Mouse (Mus musculus) midbrain, embryonic 13.5 days (tissue): Measurements from ENCODE around the gene Sh3bp2. TPM values are rescaled to one million over a fixed set of nuclear protein-coding genes. Genes with fewer than 3 reads are reported as not detected.

Experiments used
- ATAC-seq: fragments of 200-750 bp; cut with Nextera tagmentation; 2 replicates; pipeline ENCODE4 v1.8.0; 2017; ENCODE audit warnings: mild to moderate bottlenecking, moderate TSS enrichment, moderate library complexity
- H3K27ac ChIP-seq: fragments of 300-500 bp; sonication (generic); 2 replicates; pipeline ENCODE4 v1.5.1; 2015; ENCODE audit warnings: inconsistent platforms, mild to moderate bottlenecking, moderate library complexity
- H3K27me3 ChIP-seq: fragments of 300-500 bp; sonication (generic); 2 replicates; pipeline ENCODE4 v1.6.1; 2015; ENCODE audit warnings: mild to moderate bottlenecking, inconsistent platforms
- H3K36me3 ChIP-seq: fragments of 300-500 bp; sonication (generic); 2 replicates; pipeline ENCODE4 v1.6.1; 2015; ENCODE audit warnings: mild to moderate bottlenecking, inconsistent platforms
- H3K4me1 ChIP-seq: fragments of 300-500 bp; sonication (generic); replicated peaks from 2 replicates; pipeline ENCODE4 v1.6.1; 2015; ENCODE audit warnings: inconsistent platforms
- H3K4me2 ChIP-seq: fragments of 300-500 bp; sonication (generic); replicated peaks from 2 replicates; pipeline ENCODE4 v1.6.1; 2015; ENCODE audit warnings: moderate library complexity, mild to moderate bottlenecking, inconsistent platforms
- H3K4me3 ChIP-seq: fragments of 300-500 bp; sonication (generic); replicated peaks from 2 replicates; pipeline ENCODE4 v1.5.1; 2015; ENCODE audit warnings: mild to moderate bottlenecking, inconsistent platforms
- H3K9ac ChIP-seq: fragments of 300-500 bp; sonication (generic); replicated peaks from 2 replicates; pipeline ENCODE4 v1.6.1; 2015; ENCODE audit warnings: mild to moderate bottlenecking, inconsistent platforms
- H3K9me3 ChIP-seq: fragments of 300-500 bp; sonication (generic); 2 replicates; pipeline ENCODE4 v1.6.1; 2016; ENCODE audit warnings: mild to moderate bottlenecking, inconsistent platforms
- WGBS: fragments of 180-500 bp; shearing (Covaris S2); methylation state at CpG from one replicate; pipeline ENCODE4 v1.1.7; 2015; 5-methylcytosine and 5-hydroxymethylcytosine counted together
- polyA plus RNA-seq: library from polyadenylated mRNA; unstranded; fragments of >200 nt; fragmentation: Nextera tagmentation; extraction: Ambion mirVana; gene quantifications from 2 replicates; pipeline ENCODE4 v1.2.1, GENCODE M21; 2015

The Sh3bp2 gene
- 18.3 and 30.8 TPM in 2 replicates for polyA plus RNA-seq

- H3K4me2 ChIP-seq = peak within 1 kb of the TSS; percentile 69
- H3K4me3 ChIP-seq = peak within 1 kb of the TSS; percentile 45
- peak; percentile 86 for ATAC-seq
- H3K27me3 ChIP-seq = peaks cover 16% of the 10 kb centered on the region; the same call in 1 of the 2 replicates
- H3K4me1 ChIP-seq = 0 out of 2 replicates have a peak, but pooled peaks cover 5% of the 10 kb centered on the region
- H3K9me3 ChIP-seq = no peaks in the 10 kb centered on the region
- no peaks in the 10 kb centered on the region for H3K36me3 ChIP-seq
- H3K27ac ChIP-seq = no peak within 1 kb of the TSS
- H3K9ac ChIP-seq = peak within 1 kb of the TSS; percentile 61
- WGBS = 3% methylated on average over 38 of the region's 38 CpGs
Observed at GRCm38 (mm10) chr5:34525663-34526476, at the start of gene Sh3bp2. TSS of gene Sh3bp2 (plus strand) at chr5:34525838.

GRCm38 (mm10) chr5:34480926-34481325 lies 44.7 kb upstream of the Sh3bp2 start:
- no peaks in the 10 kb centered on the region for H3K27me3 ChIP-seq
- WGBS = 81% methylated on average over 3 of the region's 3 CpGs
- no peak overlapping the region for H3K9ac ChIP-seq
- ATAC-seq = no peak
- H3K36me3 ChIP-seq = peaks cover 82% of the 10 kb centered on the region
- no peak overlapping the region for H3K4me2 ChIP-seq
- no peak overlapping the region for H3K27ac ChIP-seq
- no peak overlapping the region for H3K4me3 ChIP-seq
- H3K9me3 ChIP-seq = no peaks in the 10 kb centered on the region
- H3K4me1 ChIP-seq = no peaks in the 10 kb centered on the region

DNA sequence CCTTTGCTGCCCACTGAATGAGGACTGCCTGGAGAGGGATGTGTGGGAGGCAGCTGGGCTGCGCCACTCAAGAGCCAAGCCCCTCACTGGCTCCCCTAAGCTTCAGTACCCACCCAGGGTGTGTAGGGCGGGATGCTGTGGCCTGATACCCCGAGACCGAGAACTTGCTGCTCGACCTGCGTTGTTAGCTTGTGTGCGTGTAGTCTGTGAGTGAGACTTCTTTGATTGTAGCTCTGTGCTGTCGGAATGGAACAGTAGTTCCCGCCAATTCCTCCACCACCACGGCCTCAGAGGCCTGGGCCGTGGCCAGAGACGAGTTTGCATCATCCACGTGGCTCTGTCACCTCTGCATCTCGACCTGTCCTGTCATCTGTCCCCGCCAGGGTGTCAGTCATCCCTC lies 39.9 kb upstream of the Sh3bp2 start:
- ATAC-seq = no peak
- peaks cover 58% of the 10 kb centered on the region for H3K36me3 ChIP-seq
- no peaks in the 10 kb centered on the region for H3K9me3 ChIP-seq
- H3K4me2 ChIP-seq = no peak overlapping the region
- no peak overlapping the region for H3K4me3 ChIP-seq
- H3K9ac ChIP-seq = no peak overlapping the region
- 95% methylated on average over 15 of the region's 15 CpGs for WGBS
- H3K27me3 ChIP-seq = no peaks in the 10 kb centered on the region
- H3K4me1 ChIP-seq = no peaks in the 10 kb centered on the region
- no peak overlapping the region for H3K27ac ChIP-seq

GRCm38 (mm10) chr5:34487320-34488090 lies 38.1 kb upstream of the Sh3bp2 start:
- Histone ChIP-seq H3K4me2 (no peak overlapping the region), H3K27ac (no peak overlapping the region), H3K4me3 (no peak overlapping the region), H3K9ac (no peak overlapping the region), H3K9me3 (no peaks in the 10 kb centered on the region), H3K36me3 (peaks cover 43% of the 10 kb centered on the region), H3K27me3 (no peaks in the 10 kb centered on the region), H3K4me1 (no peaks in the 10 kb centered on the region)
- 86% methylated on average over 6 of the region's 6 CpGs for WGBS
- no peak for ATAC-seq

DNA sequence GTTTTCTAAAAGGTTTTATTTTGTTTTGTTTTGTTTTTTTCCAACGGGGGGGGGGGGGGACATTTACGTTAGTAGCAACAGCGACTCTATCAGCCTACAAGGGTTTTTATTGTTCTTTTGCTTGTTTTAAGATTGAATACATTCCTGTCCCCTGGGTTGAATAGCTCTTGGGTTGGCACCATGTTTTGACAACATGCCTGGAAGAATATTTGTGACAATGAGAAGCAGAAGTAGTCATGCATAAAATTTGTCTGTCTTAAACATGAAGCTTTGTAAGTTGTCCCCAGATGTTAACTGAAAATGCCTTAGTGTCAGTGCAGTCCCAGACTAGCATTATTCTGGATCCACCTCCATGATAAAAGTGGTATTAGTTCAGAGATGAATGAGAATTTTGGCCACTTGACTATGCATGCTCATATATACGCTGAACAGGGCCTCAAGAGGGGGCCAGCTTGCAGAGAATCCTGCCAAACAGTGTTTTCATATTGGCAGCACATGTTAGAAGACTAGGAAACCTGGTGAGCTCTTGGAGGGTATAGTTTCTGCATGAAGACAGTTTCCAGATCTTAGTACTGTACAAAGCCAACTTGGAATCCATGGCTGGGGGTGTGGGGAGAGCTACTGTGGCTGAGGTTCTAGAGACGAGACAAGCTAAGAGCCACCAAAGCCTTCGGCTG lies 36.8 kb upstream of the Sh3bp2 start:
- no peaks in the 10 kb centered on the region for H3K4me1 ChIP-seq
- H3K27ac ChIP-seq = peak overlapping the region; percentile 35; the same call in 1 of the 2 replicates

GRCm38 (mm10) chr5:34489418-34489787 lies 36.2 kb upstream of the Sh3bp2 start:
- H3K36me3 ChIP-seq = peaks cover 33% of the 10 kb centered on the region

More for the DNA sequence above, 36.8 kb upstream of the Sh3bp2 start:
- H3K4me2 ChIP-seq = no peak overlapping the region
- H3K36me3 ChIP-seq = peaks cover 38% of the 10 kb centered on the region
- no peaks in the 10 kb centered on the region for H3K27me3 ChIP-seq
- no peaks in the 10 kb centered on the region for H3K9me3 ChIP-seq
- no peak overlapping the region for H3K9ac ChIP-seq
- ATAC-seq = no peak
- 81% methylated on average over 6 of the region's 6 CpGs for WGBS
- no peak overlapping the region for H3K4me3 ChIP-seq

DNA sequence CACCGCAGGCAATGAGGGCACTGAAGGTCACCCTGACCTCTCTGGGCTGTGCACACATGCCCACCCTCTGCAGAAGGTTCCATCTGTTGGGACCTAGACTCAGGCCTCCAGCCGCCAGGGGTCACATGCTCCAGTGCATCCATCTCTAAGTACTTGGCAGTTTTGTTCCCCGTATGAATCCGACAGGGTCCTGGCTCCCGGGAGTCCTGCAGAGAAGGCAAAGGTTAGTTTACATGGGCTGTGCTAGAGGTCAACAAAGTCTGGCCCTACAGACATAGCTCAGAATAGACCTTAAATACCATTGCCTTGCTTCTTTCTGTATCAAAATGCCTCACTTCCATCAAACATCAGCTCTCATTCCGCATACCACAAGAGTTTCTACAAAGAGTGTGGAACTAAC lies 28.9 kb upstream of the Sh3bp2 start:
- 77% methylated on average over 6 of the region's 6 CpGs for WGBS
- ATAC-seq = no peak
- H3K27me3 ChIP-seq = no peaks in the 10 kb centered on the region
- no peaks in the 10 kb centered on the region for H3K4me1 ChIP-seq
- H3K36me3 ChIP-seq = 0 out of 2 replicates have a peak, but pooled peaks cover 2% of the 10 kb centered on the region
- no peak overlapping the region for H3K4me3 ChIP-seq
- no peak overlapping the region for H3K27ac ChIP-seq
- H3K9ac ChIP-seq = no peak overlapping the region
- no peak overlapping the region for H3K4me2 ChIP-seq
- H3K9me3 ChIP-seq = no peaks in the 10 kb centered on the region

More at GRCm38 (mm10) chr5:34489418-34489787, 36.2 kb upstream of the Sh3bp2 start:
- no peak overlapping the region for H3K27ac ChIP-seq
- no peak overlapping the region for H3K4me2 ChIP-seq
- H3K4me1 ChIP-seq = no peaks in the 10 kb centered on the region
- WGBS = 86% methylated on average over 3 of the region's 3 CpGs
- no peak overlapping the region for H3K9ac ChIP-seq
- no peak for ATAC-seq
- no peaks in the 10 kb centered on the region for H3K9me3 ChIP-seq
- no peak overlapping the region for H3K4me3 ChIP-seq
- H3K27me3 ChIP-seq = no peaks in the 10 kb centered on the region

DNA sequence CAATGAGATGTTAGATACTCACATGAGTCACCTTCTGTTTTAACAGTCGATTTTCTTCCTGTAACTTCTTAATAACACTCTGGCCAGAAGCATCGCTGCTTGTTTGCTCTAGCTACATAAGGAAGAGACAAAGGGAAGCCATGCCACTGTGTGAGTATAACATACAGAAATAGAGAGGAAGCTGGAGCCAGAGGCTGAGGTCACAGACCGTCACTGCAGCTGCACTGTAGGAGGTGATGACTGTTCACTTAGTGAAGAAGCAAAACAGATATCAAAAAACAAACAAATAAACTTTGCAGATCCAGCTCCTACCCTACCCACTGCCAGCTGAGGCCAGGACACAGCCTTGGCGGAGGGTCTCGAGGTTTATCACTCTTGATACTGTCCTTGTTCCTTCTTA lies 24.8 kb upstream of the Sh3bp2 start:
- 84% methylated on average over 5 of the region's 5 CpGs for WGBS
- H3K4me2 ChIP-seq = no peak overlapping the region
- no peaks in the 10 kb centered on the region for H3K4me1 ChIP-seq
- no peak for ATAC-seq
- H3K27me3 ChIP-seq = no peaks in the 10 kb centered on the region
- H3K4me3 ChIP-seq = no peak overlapping the region
- no peaks in the 10 kb centered on the region for H3K9me3 ChIP-seq
- H3K36me3 ChIP-seq = 0 out of 2 replicates have a peak, but pooled peaks cover 2% of the 10 kb centered on the region
- no peak overlapping the region for H3K27ac ChIP-seq
- no peak overlapping the region for H3K9ac ChIP-seq

- H3K4me3 ChIP-seq = no peak overlapping the region
- no peak overlapping the region for H3K27ac ChIP-seq
- no peaks in the 10 kb centered on the region for H3K4me1 ChIP-seq
- WGBS = 95% methylated on average over 3 of the region's 3 CpGs
- no peak overlapping the region for H3K4me2 ChIP-seq
- H3K9me3 ChIP-seq = no peaks in the 10 kb centered on the region
- H3K9ac ChIP-seq = no peak overlapping the region
- H3K27me3 ChIP-seq = no peaks in the 10 kb centered on the region
- no peaks in the 10 kb centered on the region for H3K36me3 ChIP-seq
- ATAC-seq = no peak
Observed at GRCm38 (mm10) chr5:34501588-34501987, 24.1 kb upstream of the Sh3bp2 start.

DNA sequence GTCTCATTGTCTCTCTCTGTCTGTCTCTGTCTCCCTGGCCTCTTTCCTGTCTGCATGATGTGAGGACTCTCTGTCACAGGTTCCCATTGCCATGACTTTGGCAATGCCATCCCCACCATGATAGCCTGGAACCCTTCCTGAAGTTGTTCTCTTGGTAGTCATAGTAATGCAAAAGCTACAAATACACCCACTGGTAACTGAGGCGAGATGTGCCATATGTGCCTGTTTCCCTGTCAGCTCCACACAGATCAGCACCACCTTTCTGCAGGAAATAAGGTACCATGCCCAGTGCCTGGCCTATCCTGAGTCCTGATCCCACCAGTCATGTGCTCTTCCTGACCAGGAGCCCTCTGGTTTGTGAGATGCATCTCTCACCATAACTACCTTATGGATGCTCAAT lies 23.2 kb upstream of the Sh3bp2 start:
- Histone ChIP-seq H3K4me1 (no peaks in the 10 kb centered on the region), H3K27me3 (no peaks in the 10 kb centered on the region), H3K4me3 (no peak overlapping the region), H3K27ac (no peak overlapping the region), H3K4me2 (no peak overlapping the region), H3K9me3 (no peaks in the 10 kb centered on the region), H3K9ac (no peak overlapping the region), H3K36me3 (no peaks in the 10 kb centered on the region)
- WGBS = 86% methylated on average over 1 of the region's 1 CpGs
- no peak for ATAC-seq

GRCm38 (mm10) chr5:34502821-34503220 lies 22.8 kb upstream of the Sh3bp2 start:
- no peak for ATAC-seq
- 89% methylated on average over 6 of the region's 6 CpGs for WGBS
- Histone ChIP-seq H3K4me2 (no peak overlapping the region), H3K9ac (no peak overlapping the region), H3K36me3 (no peaks in the 10 kb centered on the region), H3K27me3 (no peaks in the 10 kb centered on the region), H3K27ac (no peak overlapping the region), H3K4me3 (no peak overlapping the region), H3K4me1 (no peaks in the 10 kb centered on the region), H3K9me3 (no peaks in the 10 kb centered on the region)

DNA sequence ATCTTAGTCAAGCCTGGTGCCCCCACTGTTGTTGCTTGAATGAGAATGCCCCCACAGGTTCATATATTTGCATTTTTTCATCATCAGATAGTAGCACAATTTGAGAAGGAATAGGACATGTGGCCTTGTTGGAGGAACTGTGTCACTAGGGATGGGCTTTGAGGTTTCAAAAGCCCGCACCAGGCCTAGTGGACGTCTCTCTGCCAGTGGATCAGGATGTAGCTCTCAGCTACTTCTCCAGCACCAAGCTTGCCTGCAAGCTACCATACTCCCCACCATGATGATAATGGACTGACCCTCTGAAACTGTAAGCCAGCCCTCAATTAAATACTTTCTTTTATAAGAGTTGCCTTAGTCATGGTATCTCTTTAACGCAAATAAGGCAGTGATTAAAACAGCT lies 13.2 kb upstream of the Sh3bp2 start:
- no peaks in the 10 kb centered on the region for H3K36me3 ChIP-seq
- 85% methylated on average over 3 of the region's 3 CpGs for WGBS
- H3K4me3 ChIP-seq = no peak overlapping the region
- H3K27me3 ChIP-seq = peaks cover 14% of the 10 kb centered on the region
- H3K4me1 ChIP-seq = peaks cover 12% of the 10 kb centered on the region
- H3K9me3 ChIP-seq = no peaks in the 10 kb centered on the region
- no peak overlapping the region for H3K4me2 ChIP-seq
- no peak for ATAC-seq
- no peak overlapping the region for H3K27ac ChIP-seq
- H3K9ac ChIP-seq = no peak overlapping the region
